Mouse (Mus musculus): ENCODE measurements around the gene Nek5.

DNA sequence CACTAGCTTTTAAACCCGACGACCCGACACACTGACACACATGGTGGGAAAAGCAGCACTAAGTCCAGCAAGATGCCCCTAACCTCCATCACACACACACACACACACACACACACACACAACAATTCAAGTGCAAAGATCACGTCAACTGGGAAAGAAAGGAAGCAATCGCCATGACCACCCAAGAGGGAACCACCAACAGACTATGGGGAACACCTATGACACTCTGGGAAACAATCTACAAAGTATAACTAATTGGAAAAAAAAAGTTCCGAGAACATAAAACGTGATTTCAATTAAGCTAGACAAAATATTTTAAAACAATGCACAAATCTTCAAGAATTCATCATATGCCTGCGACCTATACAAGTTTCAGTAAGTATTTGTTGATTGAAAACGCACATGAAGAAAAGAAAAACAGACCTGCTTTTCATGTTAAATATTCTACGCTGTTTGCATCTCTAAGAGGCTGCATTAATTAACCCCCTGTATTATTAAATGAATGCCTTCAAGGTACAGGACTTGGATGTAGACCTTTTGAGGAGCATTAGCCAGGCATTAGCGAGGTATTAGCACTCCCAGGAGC lies 65.6 kb downstream of the Nek5 start:
- TF ChIP-seq MYOG (IDR thresholded peaks at IDR 0.05; ENCODE audit: control insufficient read depth in 1 of 3, insufficient read depth in 1 of 3, insufficient read length in 2 of 3, low read depth in 2 of 3) (no peak), E2F4 (IDR thresholded peaks at IDR 0.05; ENCODE audit: insufficient read depth) (no peak), TCF12 (IDR thresholded peaks at IDR 0.05; ENCODE audit: insufficient read depth, poor library complexity, severe bottlenecking) (no peak), POLR2A (IDR thresholded peaks at IDR 0.05; ENCODE audit: insufficient read length, low read depth) (no peak), MYOD1 (IDR thresholded peaks at IDR 0.05; ENCODE audit: control insufficient read depth in 1 of 3, insufficient read length in 2 of 3, low read depth in 2 of 3) (no peak), MAX (IDR thresholded peaks at IDR 0.05; ENCODE audit: low read depth) (no peak), USF1 (IDR thresholded peaks at IDR 0.05; ENCODE audit: low read depth) (no peak)

Data from myocyte (in vitro differentiated cells).